Mouse (Mus musculus) midbrain, embryonic 10.5 days (tissue): ENCODE measurements around the gene Nob1. TPM values are rescaled to one million over a fixed set of nuclear protein-coding genes. Genes with fewer than 3 reads are reported as not detected.

Experiments used
- DNase-seq: peaks from one replicate; pipeline ENCODE4 v3.0.0-alpha.2; 2017; ENCODE audit warnings: low spot score
- H3K27ac ChIP-seq: fragments of 300-500 bp; sonication (generic); replicated peaks from 2 replicates; pipeline ENCODE4 v1.5.1; 2016; ENCODE audit warnings: mild to moderate bottlenecking
- H3K27me3 ChIP-seq: fragments of 300-500 bp; sonication (generic); 2 replicates; pipeline ENCODE4 v1.6.1; 2016; ENCODE audit warnings: low read depth, mild to moderate bottlenecking; ENCODE audit not compliant: poor library complexity, severe bottlenecking
- H3K36me3 ChIP-seq: fragments of 300-500 bp; sonication (generic); 2 replicates; pipeline ENCODE4 v1.6.1; 2016; ENCODE audit warnings: mild to moderate bottlenecking, moderate library complexity
- H3K4me1 ChIP-seq: fragments of 300-500 bp; sonication (generic); 2 replicates; pipeline ENCODE4 v1.6.1; 2016
- H3K4me3 ChIP-seq: fragments of 300-500 bp; sonication (generic); 2 replicates; pipeline ENCODE4 v1.5.1; 2016; ENCODE audit warnings: mild to moderate bottlenecking, moderate library complexity
- H3K9me3 ChIP-seq: fragments of 300-500 bp; sonication (generic); replicated peaks from 2 replicates; pipeline ENCODE4 v1.6.1; 2016; ENCODE audit warnings: mild to moderate bottlenecking
- WGBS: fragments of 180-500 bp; shearing (Covaris S2); methylation state at CpG from one replicate; pipeline ENCODE4 v1.1.7; 2016; 5-methylcytosine and 5-hydroxymethylcytosine counted together
- polyA plus RNA-seq: library from polyadenylated mRNA; unstranded; fragments of >200 nt; fragmentation: Nextera tagmentation; extraction: Ambion mirVana; gene quantifications from 2 replicates; pipeline ENCODE4 v1.2.1, GENCODE M21; 2016

Gene Nob1
- polyA plus RNA-seq, 1 experiment from 2014 or later = 89.7 TPM

GRCm38 (mm10) chr8:107425230-107425597 lies 363 bp upstream of the Nob1 start:
- no peak for DNase-seq
- WGBS = 49% methylated on average over 8 of the region's 8 CpGs
- Histone ChIP-seq H3K4me1 (peaks cover 18% of the 10 kb centered on the region), H3K9me3 (no peaks in the 10 kb centered on the region), H3K27me3 (no peaks in the 10 kb centered on the region), H3K36me3 (peaks cover 34% of the 10 kb centered on the region), H3K27ac (no peak overlapping the region), H3K4me3 (peak overlapping the region; percentile 98)

- no peak for DNase-seq
- Histone ChIP-seq H3K4me1 (peaks cover 18% of the 10 kb centered on the region), H3K27ac (peak overlapping the region; percentile 91), H3K4me3 (peak overlapping the region; percentile 98), H3K27me3 (no peaks in the 10 kb centered on the region), H3K9me3 (no peaks in the 10 kb centered on the region), H3K36me3 (peaks cover 44% of the 10 kb centered on the region)
- WGBS = 33% methylated on average over 9 of the region's 9 CpGs
Measured at GRCm38 (mm10) chr8:107424176-107424575, 675 bp downstream of the Nob1 start.

GRCm38 (mm10) chr8:107417001-107417400 lies 7.8 kb downstream of the Nob1 start:
- DNase-seq = no peak
- no peak overlapping the region for H3K4me3 ChIP-seq
- peaks cover 100% of the 10 kb centered on the region for H3K36me3 ChIP-seq
- no peak overlapping the region for H3K27ac ChIP-seq
- no peaks in the 10 kb centered on the region for H3K27me3 ChIP-seq
- H3K9me3 ChIP-seq = no peaks in the 10 kb centered on the region
- 85% methylated on average over 12 of the region's 12 CpGs for WGBS
- H3K4me1 ChIP-seq = no peaks in the 10 kb centered on the region

- Histone ChIP-seq H3K9me3 (no peaks in the 10 kb centered on the region), H3K27me3 (no peaks in the 10 kb centered on the region), H3K36me3 (peaks cover 100% of the 10 kb centered on the region), H3K4me1 (no peaks in the 10 kb centered on the region), H3K4me3 (no peak overlapping the region), H3K27ac (no peak overlapping the region)
- 93% methylated on average over 10 of the region's 10 CpGs for WGBS
- no peak for DNase-seq
Measured at GRCm38 (mm10) chr8:107413881-107414280, 11.0 kb downstream of the Nob1 start.

GRCm38 (mm10) chr8:107412552-107412951 lies 12.3 kb downstream of the Nob1 start:
- Histone ChIP-seq H3K27me3 (no peaks in the 10 kb centered on the region), H3K4me1 (no peaks in the 10 kb centered on the region), H3K36me3 (peaks cover 97% of the 10 kb centered on the region), H3K9me3 (no peaks in the 10 kb centered on the region), H3K27ac (no peak overlapping the region), H3K4me3 (no peak overlapping the region)
- WGBS = 92% methylated on average over 8 of the region's 8 CpGs
- no peak for DNase-seq

- Histone ChIP-seq H3K27ac (no peak overlapping the region), H3K9me3 (no peaks in the 10 kb centered on the region), H3K4me3 (no peak overlapping the region), H3K4me1 (no peaks in the 10 kb centered on the region), H3K36me3 (peaks cover 85% of the 10 kb centered on the region), H3K27me3 (no peaks in the 10 kb centered on the region)
- DNase-seq = peak; percentile 31
- WGBS = 78% methylated on average over 4 of the region's 4 CpGs
Measured at GRCm38 (mm10) chr8:107411391-107411790, 13.5 kb downstream of the Nob1 start.

- H3K27me3 ChIP-seq = no peaks in the 10 kb centered on the region
- DNase-seq = no peak
- no peak overlapping the region for H3K4me3 ChIP-seq
- WGBS = 74% methylated on average over 3 of the region's 3 CpGs
- H3K9me3 ChIP-seq = no peaks in the 10 kb centered on the region
- peaks cover 17% of the 10 kb centered on the region for H3K4me1 ChIP-seq
- H3K27ac ChIP-seq = no peak overlapping the region
- H3K36me3 ChIP-seq = peaks cover 31% of the 10 kb centered on the region
Measured at GRCm38 (mm10) chr8:107405935-107406334, 18.9 kb downstream of the Nob1 start.

GRCm38 (mm10) chr8:107404057-107404456 lies 20.8 kb downstream of the Nob1 start:
- no peak for DNase-seq
- H3K27ac ChIP-seq = peak overlapping the region; percentile 82
- WGBS = 85% methylated on average over 4 of the region's 4 CpGs
- H3K4me3 ChIP-seq = no peak overlapping the region
- H3K27me3 ChIP-seq = no peaks in the 10 kb centered on the region
- H3K9me3 ChIP-seq = no peaks in the 10 kb centered on the region
- H3K36me3 ChIP-seq = peaks cover 12% of the 10 kb centered on the region
- H3K4me1 ChIP-seq = peaks cover 17% of the 10 kb centered on the region

- Histone ChIP-seq H3K4me3 (peak within 1 kb of the TSS; percentile 51), H3K4me1 (peaks cover 17% of the 10 kb centered on the region), H3K27ac (peak within 1 kb of the TSS; percentile 82), H3K36me3 (peaks cover 6% of the 10 kb centered on the region), H3K9me3 (no peaks in the 10 kb centered on the region), H3K27me3 (no peaks in the 10 kb centered on the region)
- peak; percentile 86 for DNase-seq
- 18% methylated on average over 22 of the region's 22 CpGs for whole genome bisulfite sequencing
Measured at GRCm38 (mm10) chr8:107403038-107403781, 21.6 kb downstream of the Nob1 start, which contains the start of gene Nqo1. Nqo1 (minus strand) TSS chr8:107403206.

GRCm38 (mm10) chr8:107401866-107402265 lies 23.0 kb downstream of the Nob1 start:
- H3K27ac ChIP-seq = no peak overlapping the region
- H3K4me1 ChIP-seq = peaks cover 17% of the 10 kb centered on the region
- H3K36me3 ChIP-seq = no peaks in the 10 kb centered on the region
- H3K4me3 ChIP-seq = no peak overlapping the region
- 83% methylated on average over 5 of the region's 5 CpGs for WGBS
- H3K27me3 ChIP-seq = no peaks in the 10 kb centered on the region
- H3K9me3 ChIP-seq = no peaks in the 10 kb centered on the region
- DNase-seq = no peak

- Histone ChIP-seq H3K4me1 (peaks cover 17% of the 10 kb centered on the region), H3K27ac (no peak overlapping the region), H3K9me3 (no peaks in the 10 kb centered on the region), H3K4me3 (no peak overlapping the region), H3K27me3 (no peaks in the 10 kb centered on the region), H3K36me3 (no peaks in the 10 kb centered on the region)
- 56% methylated on average over 9 of the region's 9 CpGs for WGBS
- DNase-seq = no peak
Measured at GRCm38 (mm10) chr8:107399495-107399894, 25.4 kb downstream of the Nob1 start.

- H3K4me3 ChIP-seq = no peak overlapping the region
- no peak overlapping the region for H3K27ac ChIP-seq
- H3K9me3 ChIP-seq = no peaks in the 10 kb centered on the region
- WGBS = 71% methylated on average over 12 of the region's 12 CpGs
- H3K4me1 ChIP-seq = peaks cover 5% of the 10 kb centered on the region
- no peak for DNase-seq
- no peaks in the 10 kb centered on the region for H3K36me3 ChIP-seq
- H3K27me3 ChIP-seq = no peaks in the 10 kb centered on the region
Measured at GRCm38 (mm10) chr8:107397665-107398064, 27.2 kb downstream of the Nob1 start.

- Histone ChIP-seq H3K4me3 (no peak overlapping the region), H3K36me3 (no peaks in the 10 kb centered on the region), H3K27ac (no peak overlapping the region), H3K9me3 (no peaks in the 10 kb centered on the region), H3K27me3 (no peaks in the 10 kb centered on the region), H3K4me1 (no peaks in the 10 kb centered on the region)
- WGBS = 86% methylated on average over 10 of the region's 10 CpGs
- DNase-seq = no peak
Measured at GRCm38 (mm10) chr8:107396106-107396670, 28.7 kb downstream of the Nob1 start.
